Mouse (Mus musculus): ENCODE measurements around the gene Cd209g. TPM values are rescaled to one million over a fixed set of nuclear protein-coding genes. Genes with fewer than 3 reads are reported as not detected.

Gene Cd209g
- polyA plus RNA-seq, 1 experiment = not detected

- H3K9ac ChIP-seq (ENCODE audit: low read depth, poor library complexity, severe bottlenecking) = no peak overlapping the region
Measured at GRCm38 (mm10) chr8:4147272-4147671, 13.4 kb downstream of the Cd209g start.

DNA sequence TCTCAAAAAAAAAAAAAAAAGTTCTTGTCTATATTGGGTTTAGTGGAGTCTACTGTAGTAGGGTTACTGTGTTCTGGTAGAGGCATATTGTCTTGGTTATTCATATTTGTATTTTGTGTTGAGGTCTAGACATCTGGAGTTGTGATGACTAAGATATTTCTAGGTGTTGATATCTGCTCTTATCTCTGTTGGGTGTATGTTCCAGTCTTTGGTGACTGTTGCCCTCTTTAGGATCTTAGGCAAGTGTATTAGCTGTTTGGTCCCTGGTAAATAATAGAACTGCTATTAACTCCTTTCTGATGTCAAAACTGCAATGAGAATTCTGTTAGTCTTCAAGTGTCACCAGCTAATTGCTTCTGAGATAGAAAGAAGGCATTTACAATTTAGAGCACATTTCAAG lies 21.0 kb downstream of the Cd209g start:
- Histone ChIP-seq H3K27ac (ENCODE audit: insufficient read depth, low read length) (no peak overlapping the region), H3K4me3 (ENCODE audit: low read depth, low read length) (no peak overlapping the region), H3K4me1 (ENCODE audit: control insufficient read depth, insufficient read depth, low read length) (no peaks in the 10 kb centered on the region), H3K9me3 (replicated peaks; ENCODE audit: control insufficient read depth, insufficient read depth, low read length, poor library complexity, severe bottlenecking) (peaks cover 20% of the 10 kb centered on the region), H3K27me3 (ENCODE audit: control insufficient read depth, insufficient read depth, low read length, poor library complexity, severe bottlenecking) (no peaks in the 10 kb centered on the region; the same call in 1 of the 2 replicates), H3K9ac (ENCODE audit: low read depth, poor library complexity, severe bottlenecking) (no peak overlapping the region), H3K36me3 (ENCODE audit: control insufficient read depth, insufficient read depth, low read length, poor library complexity, severe bottlenecking) (no peaks in the 10 kb centered on the region)
- TF ChIP-seq CTCF (IDR thresholded peaks at IDR 0.05; ENCODE audit: low read depth, low read length) (no peak), EP300 (IDR thresholded peaks at IDR 0.05; ENCODE audit: insufficient read depth, low read depth, low read length) (no peak), POLR2A (IDR thresholded peaks at IDR 0.05; ENCODE audit: insufficient read depth, low read length) (no peak)

More at GRCm38 (mm10) chr8:4147272-4147671, 13.4 kb downstream of the Cd209g start:
- Histone ChIP-seq H3K36me3 (ENCODE audit: control insufficient read depth, insufficient read depth, low read length, poor library complexity, severe bottlenecking) (no peaks in the 10 kb centered on the region), H3K27me3 (ENCODE audit: control insufficient read depth, insufficient read depth, low read length, poor library complexity, severe bottlenecking) (0 out of 2 replicates have a peak, but pooled peaks cover 1% of the 10 kb centered on the region), H3K9me3 (replicated peaks; ENCODE audit: control insufficient read depth, insufficient read depth, low read length, poor library complexity, severe bottlenecking) (peaks cover 20% of the 10 kb centered on the region), H3K4me1 (ENCODE audit: control insufficient read depth, insufficient read depth, low read length) (no peaks in the 10 kb centered on the region), H3K4me3 (ENCODE audit: low read depth, low read length) (no peak overlapping the region), H3K27ac (ENCODE audit: insufficient read depth, low read length) (no peak overlapping the region)
- peak; percentile 91 for TF ChIP-seq EP300 (IDR thresholded peaks at IDR 0.05; ENCODE audit: insufficient read depth, low read depth, low read length)
- no peak for TF ChIP-seq POLR2A (IDR thresholded peaks at IDR 0.05; ENCODE audit: insufficient read depth, low read length)

DNA sequence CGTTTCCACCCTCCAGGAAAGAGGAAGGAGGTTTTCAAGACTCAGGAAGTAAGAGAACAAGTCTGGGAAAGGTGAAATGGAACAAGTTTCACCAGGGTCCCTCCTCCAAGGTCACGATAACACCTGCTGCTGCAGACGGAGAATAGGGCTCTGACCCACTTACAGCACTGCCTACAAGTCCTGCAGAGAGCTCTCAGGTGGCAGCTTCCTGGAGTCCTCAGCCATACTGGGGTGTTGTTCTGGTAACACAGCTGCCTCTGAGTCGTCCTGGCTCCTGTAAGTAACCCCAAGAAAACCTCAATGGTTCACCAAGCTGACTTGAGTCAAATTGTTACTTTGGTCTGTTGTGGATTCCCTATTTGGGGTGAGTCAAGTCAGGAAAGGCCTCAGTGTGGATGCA lies 28.9 kb downstream of the Cd209g start:
- no peaks in the 10 kb centered on the region for H3K9me3 ChIP-seq (replicated peaks; ENCODE audit: control insufficient read depth, insufficient read depth, low read length, poor library complexity, severe bottlenecking)
- no peak overlapping the region for H3K4me3 ChIP-seq (ENCODE audit: low read depth, low read length)
- H3K36me3 ChIP-seq (ENCODE audit: control insufficient read depth, insufficient read depth, low read length, poor library complexity, severe bottlenecking) = no peaks in the 10 kb centered on the region
- no peaks in the 10 kb centered on the region for H3K4me1 ChIP-seq (ENCODE audit: control insufficient read depth, insufficient read depth, low read length)
- TF ChIP-seq CTCF (IDR thresholded peaks at IDR 0.05; ENCODE audit: low read depth, low read length) (no peak), POLR2A (IDR thresholded peaks at IDR 0.05; ENCODE audit: insufficient read depth, low read length) (no peak), EP300 (IDR thresholded peaks at IDR 0.05; ENCODE audit: insufficient read depth, low read depth, low read length) (no peak)
- H3K27ac ChIP-seq (ENCODE audit: insufficient read depth, low read length) = no peak overlapping the region
- H3K27me3 ChIP-seq (ENCODE audit: control insufficient read depth, insufficient read depth, low read length, poor library complexity, severe bottlenecking) = no peaks in the 10 kb centered on the region
- no peak overlapping the region for H3K9ac ChIP-seq (ENCODE audit: low read depth, poor library complexity, severe bottlenecking)

DNA sequence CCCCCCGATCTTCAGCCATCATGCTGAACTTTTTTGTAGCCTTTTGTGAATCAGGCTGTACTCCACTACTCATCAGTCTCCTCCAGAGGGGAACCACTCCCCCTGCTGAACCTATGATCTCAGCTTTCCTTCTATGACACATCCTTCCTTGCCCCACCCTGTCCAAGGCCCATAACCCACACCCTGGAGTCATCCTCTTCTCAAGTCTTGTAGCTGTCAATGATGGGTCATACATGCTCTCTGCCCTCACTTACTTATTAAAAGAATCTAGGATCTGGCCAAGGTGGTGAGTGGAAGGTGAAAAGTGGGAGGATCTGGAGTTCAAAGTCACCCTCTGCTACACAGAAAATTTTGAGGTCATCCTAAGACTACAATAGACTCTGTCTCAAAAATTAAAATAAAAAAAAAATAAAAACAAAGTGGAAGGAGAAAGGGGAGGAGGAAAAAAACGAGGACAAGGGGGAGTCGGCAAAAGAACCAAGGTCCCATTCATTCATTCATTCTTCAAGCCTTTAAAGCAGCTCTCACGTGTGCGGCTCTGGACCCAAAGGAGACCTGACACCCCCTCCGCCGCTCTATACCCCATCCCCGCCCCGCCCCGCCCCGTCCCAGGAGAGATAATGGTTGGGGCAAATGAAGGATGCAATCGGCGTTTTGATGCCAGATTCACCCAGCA lies 31.4 kb downstream of the Cd209g start:
- peak overlapping the region; percentile 65 for H3K4me3 ChIP-seq (ENCODE audit: low read depth, low read length)
- no peaks in the 10 kb centered on the region for H3K4me1 ChIP-seq (ENCODE audit: control insufficient read depth, insufficient read depth, low read length)
- no peak overlapping the region for H3K27ac ChIP-seq (ENCODE audit: insufficient read depth, low read length)
- H3K9me3 ChIP-seq (replicated peaks; ENCODE audit: control insufficient read depth, insufficient read depth, low read length, poor library complexity, severe bottlenecking) = no peaks in the 10 kb centered on the region
- H3K27me3 ChIP-seq (ENCODE audit: control insufficient read depth, insufficient read depth, low read length, poor library complexity, severe bottlenecking) = no peaks in the 10 kb centered on the region
- H3K36me3 ChIP-seq (ENCODE audit: control insufficient read depth, insufficient read depth, low read length, poor library complexity, severe bottlenecking) = no peaks in the 10 kb centered on the region
- TF ChIP-seq EP300 (IDR thresholded peaks at IDR 0.05; ENCODE audit: insufficient read depth, low read depth, low read length) (no peak), CTCF (IDR thresholded peaks at IDR 0.05; ENCODE audit: low read depth, low read length) (no peak), POLR2A (IDR thresholded peaks at IDR 0.05; ENCODE audit: insufficient read depth, low read length) (no peak)
- H3K9ac ChIP-seq (ENCODE audit: low read depth, poor library complexity, severe bottlenecking) = peak overlapping the region; percentile 32

GRCm38 (mm10) chr8:4165852-4166751 lies 32.2 kb downstream of the Cd209g start, which contains the start of gene Evi5l:
TSS of gene Evi5l (plus strand) at chr8:4166567.
- TF ChIP-seq CTCF (IDR thresholded peaks at IDR 0.05; ENCODE audit: low read depth, low read length) (no peak), EP300 (IDR thresholded peaks at IDR 0.05; ENCODE audit: insufficient read depth, low read depth, low read length) (no peak), POLR2A (IDR thresholded peaks at IDR 0.05; ENCODE audit: insufficient read depth, low read length) (peak; percentile 44)
- H3K36me3 ChIP-seq (ENCODE audit: control insufficient read depth, insufficient read depth, low read length, poor library complexity, severe bottlenecking) = no peaks in the 10 kb centered on the region
- peak within 1 kb of the TSS; percentile 80 for H3K4me3 ChIP-seq (ENCODE audit: low read depth, low read length)

More at GRCm38 (mm10) chr8:4165852-4166751, 32.2 kb downstream of the Cd209g start, which contains the start of gene Evi5l:
- Histone ChIP-seq H3K4me1 (ENCODE audit: control insufficient read depth, insufficient read depth, low read length) (no peaks in the 10 kb centered on the region), H3K9me3 (replicated peaks; ENCODE audit: control insufficient read depth, insufficient read depth, low read length, poor library complexity, severe bottlenecking) (no peaks in the 10 kb centered on the region), H3K27me3 (ENCODE audit: control insufficient read depth, insufficient read depth, low read length, poor library complexity, severe bottlenecking) (no peaks in the 10 kb centered on the region), H3K9ac (ENCODE audit: low read depth, poor library complexity, severe bottlenecking) (peak within 1 kb of the TSS; percentile 77), H3K27ac (ENCODE audit: insufficient read depth, low read length) (no peak within 1 kb of the TSS)
